Mouse (Mus musculus) bone marrow macrophage, adult 2 months (primary cell): ENCODE data around the gene Sh3gl1.

ENCODE experiments used
- CTCF ChIP-seq: IDR thresholded peaks from 2 replicates; pipeline ENCODE4 v1.5.1; 2012; ENCODE audit warnings: low read depth, mild to moderate bottlenecking, low read length, moderate library complexity
- POLR2A ChIP-seq: IDR thresholded peaks from 2 replicates; pipeline ENCODE4 v1.6.1; 2012; ENCODE audit warnings: mild to moderate bottlenecking, low read depth, low read length, borderline replicate concordance

DNA sequence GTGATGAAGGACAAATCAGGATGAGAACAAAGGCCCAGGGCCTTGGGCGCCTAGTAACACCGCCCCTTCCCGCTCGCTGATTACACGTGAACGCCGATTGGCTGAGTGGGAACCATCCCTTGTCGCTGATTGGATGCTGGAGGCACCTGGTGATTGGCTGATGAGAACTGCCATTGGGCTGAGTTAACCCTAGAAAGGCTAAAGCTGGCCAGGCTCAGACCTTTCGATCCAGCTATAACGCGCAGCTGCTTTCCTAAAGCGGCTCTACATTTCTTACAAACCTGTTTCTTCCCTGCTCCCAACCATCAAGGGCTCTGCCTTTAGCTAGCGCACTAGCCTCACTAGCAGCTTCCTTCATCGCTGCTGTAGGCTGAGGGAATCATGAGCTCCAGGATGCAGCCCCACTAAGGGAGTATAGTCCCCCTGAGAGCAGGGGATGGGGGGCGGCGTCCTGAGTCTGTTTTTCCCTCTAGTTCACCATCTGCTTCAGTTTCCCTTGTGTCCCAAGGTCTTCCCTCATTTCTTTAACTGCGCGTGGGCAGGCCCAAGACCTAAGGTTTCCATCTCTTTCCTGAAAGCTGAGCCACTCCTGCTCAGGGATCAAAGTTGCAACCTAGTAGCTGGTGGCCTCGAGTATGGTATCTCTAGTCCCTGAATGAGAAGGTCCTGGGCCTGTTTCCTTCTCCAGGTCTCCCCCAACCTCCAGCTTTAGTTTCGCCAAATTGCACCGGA lies 27.9 kb downstream of the Sh3gl1 start:
- no peak for TF ChIP-seq POLR2A
- TF ChIP-seq CTCF, result 0 out of 2 replicates have a peak, but pooled peaks have one; percentile 14
